Mouse (Mus musculus) stomach, postnatal 0 days (tissue): ENCODE data around the gene Ppil4. TPM values are rescaled to one million over a fixed set of nuclear protein-coding genes. Genes with fewer than 3 reads are reported as not detected.

Experiments
- ATAC-seq: fragments of 200-750 bp; cut with Nextera tagmentation; 2 replicates; pipeline ENCODE4 v1.8.0; 2017; ENCODE audit not compliant: low FRiP score, low TSS enrichment
- DNase-seq: peaks from one replicate; pipeline ENCODE4 v3.0.0-alpha.2; 2016; ENCODE audit warnings: low spot score
- H3K27ac ChIP-seq: fragments of 300-500 bp; sonication (generic); replicated peaks from 2 replicates; pipeline ENCODE4 v1.5.1; 2014; ENCODE audit warnings: mild to moderate bottlenecking, control low read depth
- H3K27me3 ChIP-seq: fragments of 300-500 bp; sonication (generic); 2 replicates; pipeline ENCODE4 v1.6.1; 2014; ENCODE audit warnings: low read length; ENCODE audit not compliant: control insufficient read depth, insufficient read depth
- H3K36me3 ChIP-seq: fragments of 300-500 bp; sonication (generic); 2 replicates; pipeline ENCODE4 v1.6.1; 2014; ENCODE audit warnings: low read length, mixed read lengths; ENCODE audit not compliant: control insufficient read depth, insufficient read depth
- H3K4me1 ChIP-seq: fragments of 300-500 bp; sonication (generic); replicated peaks from 2 replicates; pipeline ENCODE4 v1.6.1; 2014; ENCODE audit warnings: antibody characterized with exemption; ENCODE audit not compliant: control insufficient read depth, insufficient read depth
- H3K4me2 ChIP-seq: fragments of 300-500 bp; sonication (generic); replicated peaks from 2 replicates; pipeline ENCODE4 v1.6.1; 2014; ENCODE audit warnings: low read depth, mild to moderate bottlenecking, control low read depth, moderate library complexity
- H3K4me3 ChIP-seq: fragments of 300-500 bp; sonication (generic); 2 replicates; pipeline ENCODE4 v1.5.1; 2014; ENCODE audit warnings: low read depth, low read length, control low read depth
- H3K9ac ChIP-seq: fragments of 300-500 bp; sonication (generic); 2 replicates; pipeline ENCODE4 v1.6.1; 2014; ENCODE audit warnings: mild to moderate bottlenecking, low read length, control low read depth, mixed read lengths
- H3K9me3 ChIP-seq: fragments of 300-500 bp; sonication (generic); 2 replicates; pipeline ENCODE4 v1.6.1; 2016; ENCODE audit warnings: low read length; ENCODE audit not compliant: control insufficient read depth
- CTCF ChIP-seq: IDR thresholded peaks from 2 replicates; pipeline ENCODE4 v1.5.1; 2016; ENCODE audit warnings: antibody characterized with exemption, low read depth, mild to moderate bottlenecking, moderate library complexity
- EP300 ChIP-seq: optimal IDR thresholded peaks from 2 replicates; pipeline ENCODE3; 2016; ENCODE audit warnings: antibody characterized with exemption
- WGBS: fragments of 180-500 bp; shearing (Covaris S2); extraction: QIAGEN DNeasy Blood & Tissue Kit; methylation state at CpG from one replicate; pipeline ENCODE4 v1.1.7; 2014; 5-methylcytosine and 5-hydroxymethylcytosine counted together
- polyA plus RNA-seq: library from polyadenylated mRNA; unstranded; fragments of >200 nt; fragmentation: Nextera tagmentation; extraction: Ambion mirVana; gene quantifications from 2 replicates; pipeline ENCODE4 v1.2.1, GENCODE M21; 2015

Gene Ppil4
- polyA plus RNA-seq, 1 experiment from 2014 or later, result 23.3 TPM

GRCm38 (mm10) chr10:7864806-7865205, 72.1 kb downstream of the Ppil4 start:
- H3K9ac ChIP-seq, result no peak overlapping the region
- no peak overlapping the region for H3K4me2 ChIP-seq
- DNase-seq (no peak), ATAC-seq (no peak)
- whole genome bisulfite sequencing, result 74% methylated on average over 3 of the region's 3 CpGs
- H3K27me3 ChIP-seq, result no peaks in the 10 kb centered on the region
- no peaks in the 10 kb centered on the region for H3K4me1 ChIP-seq
- H3K27ac ChIP-seq, result no peak overlapping the region
- H3K36me3 ChIP-seq, result no peaks in the 10 kb centered on the region
- TF ChIP-seq EP300, result no peak
- no peak overlapping the region for H3K4me3 ChIP-seq
- no peaks in the 10 kb centered on the region for H3K9me3 ChIP-seq

GRCm38 (mm10) chr10:7866762-7867665, 74.3 kb downstream of the Ppil4 start:
- H3K36me3 ChIP-seq, result no peaks in the 10 kb centered on the region
- TF ChIP-seq EP300 (no peak), CTCF (no peak)
- 21% methylated on average over 50 of the region's 50 CpGs for WGBS
- H3K9me3 ChIP-seq, result no peaks in the 10 kb centered on the region
- H3K9ac ChIP-seq, result peak overlapping the region; percentile 18; the same call in 1 of the 2 replicates
- H3K4me2 ChIP-seq, result peak overlapping the region; percentile 52
- DNase-seq (no peak), ATAC-seq (no peak)
- no peaks in the 10 kb centered on the region for H3K4me1 ChIP-seq
- H3K27me3 ChIP-seq, result no peaks in the 10 kb centered on the region
- no peak overlapping the region for H3K27ac ChIP-seq
- peak overlapping the region; percentile 31 for H3K4me3 ChIP-seq

GRCm38 (mm10) chr10:7867666-7868030, 75.0 kb downstream of the Ppil4 start:
- Histone ChIP-seq H3K27ac (no peak overlapping the region), H3K9me3 (no peaks in the 10 kb centered on the region), H3K36me3 (no peaks in the 10 kb centered on the region), H3K4me3 (peak overlapping the region; percentile 31), H3K9ac (peak overlapping the region; percentile 18; the same call in 1 of the 2 replicates), H3K27me3 (no peaks in the 10 kb centered on the region), H3K4me1 (no peaks in the 10 kb centered on the region), H3K4me2 (peak overlapping the region; percentile 52)
- DNase-seq (no peak), ATAC-seq (no peak; the same call in 1 of the 2 replicates)
- no peak for TF ChIP-seq CTCF
- TF ChIP-seq EP300, result no peak
- 26% methylated on average over 21 of the region's 21 CpGs for WGBS

GRCm38 (mm10) chr10:7869746-7870145, 77.1 kb downstream of the Ppil4 start:
- Histone ChIP-seq H3K9me3 (no peaks in the 10 kb centered on the region), H3K9ac (no peak overlapping the region), H3K4me1 (no peaks in the 10 kb centered on the region), H3K4me3 (no peak overlapping the region), H3K27ac (no peak overlapping the region), H3K4me2 (no peak overlapping the region), H3K27me3 (no peaks in the 10 kb centered on the region), H3K36me3 (no peaks in the 10 kb centered on the region)
- DNase-seq (no peak), ATAC-seq (no peak)
- whole genome bisulfite sequencing, result 75% methylated on average over 8 of the region's 8 CpGs
- TF ChIP-seq CTCF (no peak), EP300 (no peak)

- ATAC-seq, result no peak
- Histone ChIP-seq H3K4me3 (no peak overlapping the region), H3K4me1 (no peaks in the 10 kb centered on the region), H3K27me3 (no peaks in the 10 kb centered on the region), H3K36me3 (no peaks in the 10 kb centered on the region), H3K4me2 (no peak overlapping the region), H3K9me3 (no peaks in the 10 kb centered on the region), H3K9ac (no peak overlapping the region), H3K27ac (no peak overlapping the region)
- TF ChIP-seq CTCF (peak; percentile 60), EP300 (no peak)
- DNase-seq, result peak; percentile 32
- WGBS, result 54% methylated on average over 11 of the region's 11 CpGs
These were observed 78.1 kb downstream of the Ppil4 start for GRCm38 (mm10) chr10:7870571-7871315.
